Mouse (Mus musculus): ENCODE data around the gene Dnm3. TPM values are rescaled to one million over a fixed set of nuclear protein-coding genes. Genes with fewer than 3 reads are reported as not detected.
A peak's percentile ranks its signal among the peaks of the same experiment; 100 is the strongest.

The Dnm3 gene
- polyA plus RNA-seq, 1 experiment from 2014 or later: 59.4 TPM

DNA sequence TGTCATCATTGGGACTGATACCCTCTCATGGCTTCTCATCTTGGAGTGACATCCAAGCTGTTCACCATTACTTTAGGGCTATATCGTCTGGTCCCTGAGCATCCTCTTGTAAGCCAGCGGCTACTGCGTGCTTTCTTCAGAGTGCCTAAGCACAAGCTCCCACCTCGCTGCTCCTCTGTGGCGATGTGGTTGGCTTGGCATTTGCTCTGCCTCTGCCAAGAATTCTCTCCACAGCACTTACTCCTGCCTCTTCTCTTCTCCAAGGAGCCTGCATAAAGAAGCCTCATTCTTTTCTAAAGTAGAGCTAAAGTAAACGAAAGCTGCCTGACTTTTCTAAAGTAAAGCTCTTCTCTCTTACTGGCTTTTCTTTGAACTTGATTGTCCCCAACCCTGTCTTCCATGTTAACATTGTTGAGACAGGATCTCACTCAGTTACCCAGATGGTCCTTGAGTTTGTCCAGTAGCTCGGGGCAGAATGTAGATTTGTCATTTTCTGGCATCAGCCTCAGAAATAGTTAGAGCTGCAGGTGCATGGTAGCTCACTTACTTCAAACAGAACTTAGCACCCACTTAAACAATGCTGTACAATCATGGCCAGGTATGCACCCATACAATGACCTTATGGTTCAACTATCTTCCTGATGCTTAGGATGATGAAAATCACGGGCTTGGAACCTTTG lies 396.0 kb downstream of the Dnm3 start:
- H3K4me3 ChIP-seq: no peak overlapping the region
- 75% methylated on average over 8 of the region's 8 CpGs for WGBS
- ATAC-seq (ENCODE audit: low FRiP score, low read depth): no peak; the same call in 1 of the 2 replicates
- no peaks in the 10 kb centered on the region for H3K4me1 ChIP-seq (replicated peaks)
- H3K36me3 ChIP-seq: no peaks in the 10 kb centered on the region
- no peaks in the 10 kb centered on the region for H3K9me3 ChIP-seq
- H3K9ac ChIP-seq: no peak overlapping the region
- H3K27me3 ChIP-seq: no peaks in the 10 kb centered on the region
- no peak overlapping the region for H3K4me2 ChIP-seq
- H3K27ac ChIP-seq (replicated peaks): no peak overlapping the region

DNA sequence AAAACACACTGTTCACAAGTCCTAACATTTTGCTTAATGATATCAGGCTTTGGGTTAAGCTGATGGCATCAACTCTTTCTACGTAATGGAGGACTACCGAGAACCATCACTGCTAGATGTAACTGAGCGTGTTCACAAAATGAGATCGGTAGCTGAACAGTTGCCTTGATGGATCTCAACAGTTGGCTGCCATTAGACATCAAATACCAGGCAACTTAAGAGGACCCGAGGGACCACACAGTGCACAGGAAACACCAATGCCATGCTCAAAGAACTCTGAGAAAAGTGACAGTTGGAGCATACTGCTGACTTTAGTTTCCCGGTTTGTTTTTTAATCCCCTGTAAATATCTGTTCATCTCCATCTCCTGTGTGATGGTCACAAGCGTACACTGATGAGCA lies 397.8 kb downstream of the Dnm3 start:
- Histone ChIP-seq H3K4me3 (no peak overlapping the region), H3K36me3 (no peaks in the 10 kb centered on the region), H3K27me3 (no peaks in the 10 kb centered on the region), H3K27ac (replicated peaks) (no peak overlapping the region), H3K9ac (no peak overlapping the region), H3K9me3 (no peaks in the 10 kb centered on the region), H3K4me1 (replicated peaks) (no peaks in the 10 kb centered on the region), H3K4me2 (no peak overlapping the region)
- ATAC-seq (ENCODE audit: low FRiP score, low read depth): no peak
- 88% methylated on average over 7 of the region's 7 CpGs for WGBS

DNA sequence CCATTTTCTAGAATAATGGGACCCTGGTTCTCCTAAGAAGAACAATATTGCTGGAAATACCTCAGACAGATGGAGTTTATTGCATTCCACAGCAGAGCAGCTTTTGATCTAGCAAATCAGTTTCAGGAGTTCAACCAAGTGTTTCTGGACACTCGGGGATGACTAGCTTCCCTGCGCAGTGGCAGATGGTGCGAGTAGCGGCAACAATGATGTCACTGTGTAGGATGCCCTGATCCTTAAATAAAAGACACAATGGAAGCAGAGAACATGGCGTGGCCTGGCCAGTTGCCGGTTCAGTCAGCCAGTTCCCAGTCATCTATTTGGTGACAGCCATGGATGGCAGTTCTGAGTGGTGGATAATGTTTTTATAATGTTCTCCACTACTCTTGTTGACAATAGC lies 400.4 kb downstream of the Dnm3 start:
- H3K4me1 ChIP-seq (replicated peaks): no peaks in the 10 kb centered on the region
- no peak overlapping the region for H3K9ac ChIP-seq
- H3K4me2 ChIP-seq: no peak overlapping the region
- no peak overlapping the region for H3K4me3 ChIP-seq
- no peak for ATAC-seq (ENCODE audit: low FRiP score, low read depth)
- no peaks in the 10 kb centered on the region for H3K27me3 ChIP-seq
- H3K36me3 ChIP-seq: no peaks in the 10 kb centered on the region
- no peaks in the 10 kb centered on the region for H3K9me3 ChIP-seq
- WGBS: 71% methylated on average over 6 of the region's 6 CpGs
- no peak overlapping the region for H3K27ac ChIP-seq (replicated peaks)

DNA sequence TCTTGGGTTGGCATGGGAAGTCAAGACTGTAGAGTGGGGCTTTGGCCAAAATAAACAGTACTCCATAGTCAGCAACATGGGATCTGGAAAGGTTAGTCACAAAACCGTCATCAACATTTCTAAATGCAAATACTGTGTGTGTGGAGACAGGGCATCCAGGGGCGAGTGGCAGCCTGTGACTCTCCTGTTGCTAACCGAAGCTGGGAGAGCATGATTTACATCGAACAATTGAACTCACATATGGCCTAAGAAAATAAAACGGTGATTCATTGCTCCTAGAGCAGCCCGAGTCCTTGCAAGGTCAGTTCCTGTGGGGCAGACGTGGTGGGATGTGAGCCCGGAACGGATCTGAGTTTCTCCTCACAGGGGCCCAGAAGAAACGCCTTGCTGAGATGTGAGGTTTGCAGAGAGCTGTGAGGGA lies 401.2 kb downstream of the Dnm3 start:
- Histone ChIP-seq H3K36me3 (no peaks in the 10 kb centered on the region), H3K27ac (replicated peaks) (no peak overlapping the region), H3K9me3 (no peaks in the 10 kb centered on the region), H3K9ac (no peak overlapping the region), H3K4me1 (replicated peaks) (no peaks in the 10 kb centered on the region), H3K27me3 (no peaks in the 10 kb centered on the region), H3K4me3 (no peak overlapping the region), H3K4me2 (no peak overlapping the region)
- ATAC-seq (ENCODE audit: low FRiP score, low read depth): no peak
- WGBS: 70% methylated on average over 10 of the region's 10 CpGs

DNA sequence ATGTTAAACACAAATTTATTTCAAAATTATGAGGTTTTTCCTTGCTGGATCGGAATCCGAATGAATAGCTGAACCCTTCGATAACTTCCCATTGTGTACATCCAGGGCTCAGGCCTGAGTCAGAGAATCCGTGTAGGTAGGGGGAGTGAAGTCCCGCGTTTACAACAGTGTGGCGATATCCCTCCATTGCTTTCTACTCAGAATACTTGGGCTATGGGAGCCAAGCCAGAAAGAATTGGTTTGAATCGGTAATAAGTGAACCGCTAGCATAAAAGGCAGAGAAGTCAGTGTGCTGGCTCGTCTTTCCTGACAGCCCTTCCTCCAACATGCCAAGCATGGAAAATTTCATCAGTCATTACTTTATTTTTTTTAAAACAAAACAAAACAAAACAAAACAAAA lies 402.0 kb downstream of the Dnm3 start:
- H3K4me2 ChIP-seq: no peak overlapping the region
- H3K4me3 ChIP-seq: no peak overlapping the region
- WGBS: 69% methylated on average over 10 of the region's 10 CpGs
- no peaks in the 10 kb centered on the region for H3K9me3 ChIP-seq
- no peak overlapping the region for H3K27ac ChIP-seq (replicated peaks)
- no peaks in the 10 kb centered on the region for H3K4me1 ChIP-seq (replicated peaks)
- no peaks in the 10 kb centered on the region for H3K27me3 ChIP-seq
- no peak overlapping the region for H3K9ac ChIP-seq
- H3K36me3 ChIP-seq: no peaks in the 10 kb centered on the region
- no peak for ATAC-seq (ENCODE audit: low FRiP score, low read depth)

DNA sequence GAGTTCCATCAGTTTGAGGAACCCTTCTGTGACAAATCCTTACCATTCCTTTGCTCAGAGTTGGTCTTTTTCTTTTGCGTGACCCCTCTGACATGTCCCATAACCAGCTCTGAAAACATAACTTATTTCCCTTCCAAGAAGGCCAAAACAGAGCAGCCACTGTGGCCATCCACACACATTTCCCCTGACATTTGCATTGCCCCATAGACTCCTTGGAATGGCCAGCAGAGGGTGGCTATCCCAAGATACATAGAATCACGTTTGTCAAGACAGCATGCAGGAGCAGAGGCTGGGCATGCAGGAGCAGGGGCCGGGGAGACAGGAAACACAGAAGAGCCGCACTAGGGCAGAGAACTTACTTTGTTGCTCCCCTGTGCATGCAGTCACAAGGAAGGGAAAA lies 402.4 kb downstream of the Dnm3 start:
- H3K27me3 ChIP-seq: no peaks in the 10 kb centered on the region
- no peak overlapping the region for H3K27ac ChIP-seq (replicated peaks)
- H3K9me3 ChIP-seq: no peaks in the 10 kb centered on the region
- WGBS: 64% methylated on average over 4 of the region's 4 CpGs
- no peak overlapping the region for H3K4me3 ChIP-seq
- no peaks in the 10 kb centered on the region for H3K4me1 ChIP-seq (replicated peaks)
- no peaks in the 10 kb centered on the region for H3K36me3 ChIP-seq
- H3K4me2 ChIP-seq: no peak overlapping the region
- ATAC-seq (ENCODE audit: low FRiP score, low read depth): no peak
- H3K9ac ChIP-seq: no peak overlapping the region

DNA sequence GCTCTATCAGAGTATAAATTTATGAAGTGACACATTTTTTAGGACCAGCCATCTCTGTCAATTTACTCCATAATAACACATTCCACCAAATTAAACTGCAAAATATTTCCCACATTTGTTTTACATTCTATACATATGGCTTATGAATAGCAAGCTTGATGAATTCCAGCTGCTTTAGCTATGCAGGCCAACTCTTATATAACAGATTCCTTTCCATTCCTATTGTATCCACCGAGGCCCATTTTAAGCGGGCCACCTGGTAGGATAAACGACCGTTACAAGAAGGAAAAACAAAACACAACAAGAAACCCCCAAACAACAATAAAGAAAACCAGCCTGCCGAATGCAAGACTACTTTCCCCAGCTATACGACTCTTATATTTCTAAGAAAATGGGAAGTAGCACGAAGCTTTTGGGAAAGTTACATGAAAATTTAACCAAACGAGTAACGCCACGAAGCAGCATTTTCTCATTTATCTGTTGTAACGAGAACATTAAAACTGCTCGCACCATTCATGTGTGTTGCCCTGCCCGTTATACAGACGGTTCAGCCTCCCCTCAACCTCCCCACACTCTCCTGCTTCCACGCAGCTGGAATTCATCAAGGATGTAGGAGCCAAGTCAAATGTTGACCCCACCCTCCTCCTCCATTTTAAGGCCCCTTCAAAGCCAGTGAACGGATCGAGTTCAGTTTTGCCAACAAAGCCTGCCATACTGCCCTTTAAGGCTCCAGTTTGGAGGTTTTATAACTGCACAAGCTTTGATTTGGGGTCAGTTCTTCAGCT lies 403.0 kb downstream of the Dnm3 start:
- WGBS: 66% methylated on average over 17 of the region's 17 CpGs

DNA sequence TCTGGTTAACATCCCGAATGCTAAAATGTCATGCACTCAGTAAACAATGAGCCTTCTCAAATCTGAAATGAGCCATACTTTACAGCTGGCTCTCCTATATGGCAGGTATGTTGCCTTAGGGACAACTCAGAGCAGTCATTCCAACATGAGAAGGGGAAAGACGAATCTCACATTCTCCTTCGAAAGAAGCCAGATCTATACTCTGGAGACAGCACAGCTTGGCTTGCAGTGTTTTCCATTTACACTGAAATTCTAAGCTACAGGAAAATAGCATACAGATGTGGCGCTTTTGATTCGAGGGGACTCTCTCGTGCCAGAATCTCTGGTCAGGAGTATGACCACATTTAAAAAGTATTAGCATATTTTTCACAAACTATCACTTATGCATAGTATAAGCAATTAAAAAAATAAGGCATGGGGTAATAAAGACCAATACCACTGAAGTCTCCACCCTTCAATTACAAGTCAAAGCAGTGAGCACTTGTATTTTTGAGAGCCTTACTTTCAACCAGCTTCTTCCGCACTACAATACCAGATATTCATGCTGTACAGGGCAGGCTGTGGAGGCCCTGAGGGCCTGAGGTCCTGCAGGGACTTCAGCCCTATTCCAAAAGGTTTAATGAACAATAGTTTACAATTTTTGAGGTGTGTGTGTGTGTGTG lies 404.8 kb downstream of the Dnm3 start:
- 71% methylated on average over 7 of the region's 7 CpGs for WGBS
- H3K4me2 ChIP-seq: no peak overlapping the region
- no peaks in the 10 kb centered on the region for H3K4me1 ChIP-seq (replicated peaks)
- H3K4me3 ChIP-seq: no peak overlapping the region
- no peak overlapping the region for H3K9ac ChIP-seq
- no peak overlapping the region for H3K27ac ChIP-seq (replicated peaks)
- ATAC-seq (ENCODE audit: low FRiP score, low read depth): no peak; the same call in 1 of the 2 replicates
- H3K9me3 ChIP-seq: no peaks in the 10 kb centered on the region
- H3K27me3 ChIP-seq: no peaks in the 10 kb centered on the region
- no peaks in the 10 kb centered on the region for H3K36me3 ChIP-seq

More for the DNA sequence above, 403.0 kb downstream of the Dnm3 start:
- Histone ChIP-seq H3K9me3 (no peaks in the 10 kb centered on the region), H3K4me2 (no peak overlapping the region), H3K27ac (replicated peaks) (no peak overlapping the region), H3K9ac (no peak overlapping the region), H3K36me3 (no peaks in the 10 kb centered on the region), H3K4me1 (replicated peaks) (no peaks in the 10 kb centered on the region), H3K4me3 (no peak overlapping the region), H3K27me3 (no peaks in the 10 kb centered on the region)
- no peak for ATAC-seq (ENCODE audit: low FRiP score, low read depth)

DNA sequence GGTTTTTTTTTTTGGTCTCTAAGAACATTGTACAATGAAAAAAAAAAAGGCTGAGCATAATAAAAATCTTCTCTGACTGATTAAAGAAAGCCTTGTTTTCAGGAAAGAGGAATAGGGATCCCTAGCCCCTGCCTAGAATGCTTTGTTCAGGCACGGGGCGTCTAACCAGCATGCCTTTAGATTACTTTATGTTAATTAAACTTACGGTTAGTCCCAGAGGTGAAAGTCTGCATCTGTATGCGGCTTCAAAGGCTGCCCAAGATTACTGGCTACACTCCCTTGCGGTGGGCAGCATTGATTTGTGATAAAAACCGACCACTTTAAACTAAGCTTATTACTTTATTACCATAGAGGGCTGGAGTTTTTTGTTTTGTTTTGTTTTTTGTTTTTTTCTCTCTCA lies 424.2 kb downstream of the Dnm3 start:
- Histone ChIP-seq H3K4me3 (no peak overlapping the region), H3K36me3 (no peaks in the 10 kb centered on the region), H3K4me2 (peak overlapping the region; percentile 13; the same call in 1 of the 2 replicates), H3K9me3 (no peaks in the 10 kb centered on the region), H3K4me1 (replicated peaks) (peaks cover 10% of the 10 kb centered on the region), H3K27me3 (no peaks in the 10 kb centered on the region), H3K9ac (no peak overlapping the region), H3K27ac (replicated peaks) (peak overlapping the region; percentile 38; the same call in 1 of the 2 replicates)
- 9% methylated on average over 6 of the region's 6 CpGs for WGBS
- peak; percentile 61; the same call in 1 of the 2 replicates for ATAC-seq (ENCODE audit: low FRiP score, low read depth)

DNA sequence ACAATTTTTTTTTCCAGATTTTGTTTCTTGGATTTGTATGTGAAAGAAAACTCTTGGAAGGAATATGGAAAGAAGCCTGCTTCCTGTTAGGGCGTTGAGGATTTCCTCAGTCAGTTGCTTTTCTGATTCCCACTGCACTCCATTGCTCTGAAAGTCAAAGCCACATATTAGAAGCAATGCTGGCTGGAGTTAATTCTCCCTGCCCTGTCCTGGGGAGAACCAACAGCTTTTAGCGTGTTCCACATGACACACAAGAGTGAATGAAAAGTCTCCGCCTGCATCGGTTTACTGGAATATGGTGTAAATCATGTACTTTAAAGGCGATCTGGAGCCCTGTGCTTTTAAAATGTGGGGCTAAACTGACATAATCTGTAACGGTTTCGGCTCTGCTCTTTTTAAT lies 424.6 kb downstream of the Dnm3 start:
- H3K9ac ChIP-seq: no peak overlapping the region
- H3K4me1 ChIP-seq (replicated peaks): peaks cover 10% of the 10 kb centered on the region
- H3K27ac ChIP-seq (replicated peaks): peak overlapping the region; percentile 38
- H3K9me3 ChIP-seq: no peaks in the 10 kb centered on the region
- H3K4me3 ChIP-seq: no peak overlapping the region
- no peak for ATAC-seq (ENCODE audit: low FRiP score, low read depth)
- WGBS: 36% methylated on average over 7 of the region's 7 CpGs
- no peaks in the 10 kb centered on the region for H3K27me3 ChIP-seq
- no peaks in the 10 kb centered on the region for H3K36me3 ChIP-seq
- peak overlapping the region; percentile 13; the same call in 1 of the 2 replicates for H3K4me2 ChIP-seq

DNA sequence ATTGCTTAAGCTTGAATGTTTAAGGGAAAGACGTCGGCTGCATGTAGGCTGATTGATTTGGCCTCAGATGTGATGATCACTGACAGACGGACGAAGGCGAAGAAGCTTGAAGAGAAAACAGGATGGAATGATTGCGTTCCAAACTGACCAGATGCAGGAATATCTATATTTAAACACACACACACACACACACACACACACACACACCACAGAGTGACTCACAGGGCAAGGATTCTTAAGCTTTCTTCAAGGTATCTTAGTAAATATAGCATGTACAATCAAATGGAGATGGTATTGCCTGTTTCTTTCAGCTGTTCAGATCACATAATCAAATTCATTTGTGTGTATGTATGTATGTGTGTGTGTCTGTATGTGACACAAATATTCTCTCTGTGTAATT lies 425.1 kb downstream of the Dnm3 start:
- Histone ChIP-seq H3K4me2 (no peak overlapping the region), H3K9ac (no peak overlapping the region), H3K4me1 (replicated peaks) (peaks cover 10% of the 10 kb centered on the region), H3K9me3 (no peaks in the 10 kb centered on the region), H3K27ac (replicated peaks) (peak overlapping the region; percentile 38), H3K36me3 (no peaks in the 10 kb centered on the region), H3K4me3 (no peak overlapping the region), H3K27me3 (no peaks in the 10 kb centered on the region)
- WGBS: 61% methylated on average over 6 of the region's 6 CpGs
- 0 out of 2 replicates have a peak, but pooled peaks have one; percentile 38 for ATAC-seq (ENCODE audit: low FRiP score, low read depth)

DNA sequence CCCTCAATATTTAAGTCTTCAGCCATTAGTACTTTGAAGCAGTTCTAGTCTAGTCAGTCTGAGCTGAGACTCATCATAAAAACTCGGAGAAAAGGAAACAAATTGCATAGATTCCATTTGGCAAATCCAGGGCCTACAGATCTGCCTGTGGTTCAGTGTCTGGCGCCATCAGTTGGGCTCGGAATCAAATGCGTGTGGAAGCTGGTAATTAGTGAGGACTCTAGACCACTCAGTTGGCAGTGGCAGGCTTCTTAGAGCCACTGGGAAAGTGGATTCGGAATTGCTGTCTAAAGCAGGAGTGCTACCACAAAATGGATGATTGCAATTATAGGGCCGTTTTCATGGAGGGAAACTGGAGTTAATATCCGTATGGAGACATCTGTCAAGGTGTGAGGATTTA lies 425.7 kb downstream of the Dnm3 start:
- Histone ChIP-seq H3K4me1 (replicated peaks) (peaks cover 10% of the 10 kb centered on the region), H3K9me3 (no peaks in the 10 kb centered on the region), H3K36me3 (no peaks in the 10 kb centered on the region), H3K4me3 (no peak overlapping the region), H3K4me2 (no peak overlapping the region), H3K27me3 (no peaks in the 10 kb centered on the region), H3K9ac (no peak overlapping the region), H3K27ac (replicated peaks) (peak overlapping the region; percentile 38; the same call in 1 of the 2 replicates)
- ATAC-seq (ENCODE audit: low FRiP score, low read depth): 0 out of 2 replicates have a peak, but pooled peaks have one; percentile 27
- 57% methylated on average over 7 of the region's 7 CpGs for WGBS

All from hindbrain, embryonic 15.5 days (tissue).